Mouse (Mus musculus): ENCODE measurements around the gene LTO1. TPM values are rescaled to one million over a fixed set of nuclear protein-coding genes. Genes with fewer than 3 reads are reported as not detected.

LTO1 gene
- polyA plus RNA-seq, 1 experiment from 2014 or later, result 26.1 TPM

DNA sequence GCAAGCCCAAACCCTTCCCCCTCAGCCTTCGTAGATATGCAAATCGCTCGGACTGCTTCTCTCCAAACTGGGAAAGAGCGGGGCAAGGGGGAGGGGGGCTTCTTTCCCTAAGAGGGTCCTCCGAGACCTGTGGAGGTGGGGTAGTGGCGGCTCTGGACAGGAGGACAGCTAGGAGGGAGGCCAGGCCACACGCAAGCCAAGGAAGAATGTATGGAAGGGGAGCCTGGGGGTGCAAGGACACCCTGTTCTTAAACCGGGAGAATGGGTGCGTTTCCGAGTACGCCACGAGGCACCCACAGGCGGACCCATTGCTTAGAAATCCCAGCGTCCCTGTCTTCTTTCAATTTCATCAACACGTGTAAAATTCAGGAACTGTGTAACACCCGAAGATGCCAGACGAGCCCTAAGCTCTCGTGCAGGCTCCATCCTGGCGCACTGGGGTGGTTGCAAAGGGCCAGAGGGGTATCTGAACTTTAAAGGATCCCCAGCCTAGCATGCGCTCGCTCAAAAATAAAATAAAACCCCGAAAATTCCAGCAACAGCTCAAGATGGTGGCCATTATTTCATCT is 25.2 kb downstream of the LTO1 start:
- H3K36me3 ChIP-seq, result peaks cover 22% of the 10 kb centered on the region
- H3K9ac ChIP-seq (replicated peaks), result peak overlapping the region; percentile 89
- peak overlapping the region; percentile 91 for H3K4me2 ChIP-seq
- no peaks in the 10 kb centered on the region for H3K9me3 ChIP-seq
- H3K27me3 ChIP-seq, result no peaks in the 10 kb centered on the region
- H3K4me3 ChIP-seq (replicated peaks), result peak overlapping the region; percentile 78
- peaks cover 47% of the 10 kb centered on the region for H3K4me1 ChIP-seq (replicated peaks)
- WGBS, result 1% methylated on average over 22 of the region's 22 CpGs
- H3K27ac ChIP-seq, result peak overlapping the region; percentile 97
- ATAC-seq (ENCODE audit: insufficient number of reproducible peaks, insufficient read depth, low FRiP score, low TSS enrichment, low read depth), result 0 out of 2 replicates have a peak, but pooled peaks have one; percentile 15

DNA sequence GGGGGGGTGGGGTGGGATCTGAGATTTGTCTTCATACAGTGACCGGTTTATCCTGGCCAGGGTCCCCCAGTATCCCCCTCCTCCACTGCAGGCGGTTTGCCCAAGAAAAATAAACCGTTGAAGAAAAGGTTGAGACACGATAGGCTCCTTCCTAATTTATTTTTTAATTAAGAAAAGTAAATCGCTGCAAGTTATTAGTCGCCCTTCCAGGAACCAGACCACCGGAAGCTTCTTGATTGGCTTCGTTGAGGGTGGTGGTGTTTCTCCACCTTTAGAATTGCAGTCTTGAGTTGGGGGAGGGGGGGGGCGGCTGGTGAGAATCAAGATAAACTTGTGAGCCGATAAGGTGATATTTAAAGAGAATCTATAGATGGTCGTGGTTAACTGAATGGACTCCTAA is 25.7 kb downstream of the LTO1 start:
- Histone ChIP-seq H3K27ac (peak overlapping the region; percentile 97), H3K9ac (replicated peaks) (peak overlapping the region; percentile 89), H3K36me3 (peaks cover 17% of the 10 kb centered on the region), H3K27me3 (no peaks in the 10 kb centered on the region), H3K4me3 (replicated peaks) (peak overlapping the region; percentile 78), H3K9me3 (no peaks in the 10 kb centered on the region), H3K4me1 (replicated peaks) (peaks cover 45% of the 10 kb centered on the region), H3K4me2 (peak overlapping the region; percentile 91)
- ATAC-seq (ENCODE audit: insufficient number of reproducible peaks, insufficient read depth, low FRiP score, low TSS enrichment, low read depth), result no peak
- under 1% methylated on average over 11 of the region's 11 CpGs for WGBS

DNA sequence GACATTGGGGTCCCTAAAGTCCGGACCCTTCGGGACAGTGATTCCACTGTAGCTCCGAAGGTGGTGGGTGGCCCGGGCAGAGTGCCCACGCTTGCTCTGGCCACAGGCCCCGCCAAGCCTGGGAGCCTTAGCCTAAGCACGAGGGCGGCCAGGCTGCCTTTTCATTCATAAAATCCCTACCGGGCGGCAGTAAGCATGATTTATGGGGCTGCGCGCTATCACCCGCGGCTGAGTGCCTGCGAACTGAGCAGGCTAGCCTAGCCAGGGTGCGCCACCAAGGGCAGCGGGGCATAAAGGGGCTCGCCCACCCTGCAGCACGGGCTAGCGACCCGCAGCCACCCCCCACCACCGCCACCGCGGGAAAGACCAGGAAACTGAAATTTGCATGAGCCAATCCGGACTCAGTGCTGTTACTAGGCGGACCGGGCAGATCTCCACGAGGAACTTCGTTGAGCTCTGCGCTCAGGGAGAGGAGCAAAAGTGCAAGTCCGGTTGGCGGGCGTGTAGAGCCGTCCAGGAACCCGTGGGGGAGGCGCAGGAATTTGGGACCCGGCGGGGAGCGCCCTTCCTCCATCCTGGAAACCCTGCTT is 26.4 kb downstream of the LTO1 start:
- WGBS, result 0% methylated on average over 39 of the region's 39 CpGs
- H3K4me1 ChIP-seq (replicated peaks), result peaks cover 40% of the 10 kb centered on the region

DNA sequence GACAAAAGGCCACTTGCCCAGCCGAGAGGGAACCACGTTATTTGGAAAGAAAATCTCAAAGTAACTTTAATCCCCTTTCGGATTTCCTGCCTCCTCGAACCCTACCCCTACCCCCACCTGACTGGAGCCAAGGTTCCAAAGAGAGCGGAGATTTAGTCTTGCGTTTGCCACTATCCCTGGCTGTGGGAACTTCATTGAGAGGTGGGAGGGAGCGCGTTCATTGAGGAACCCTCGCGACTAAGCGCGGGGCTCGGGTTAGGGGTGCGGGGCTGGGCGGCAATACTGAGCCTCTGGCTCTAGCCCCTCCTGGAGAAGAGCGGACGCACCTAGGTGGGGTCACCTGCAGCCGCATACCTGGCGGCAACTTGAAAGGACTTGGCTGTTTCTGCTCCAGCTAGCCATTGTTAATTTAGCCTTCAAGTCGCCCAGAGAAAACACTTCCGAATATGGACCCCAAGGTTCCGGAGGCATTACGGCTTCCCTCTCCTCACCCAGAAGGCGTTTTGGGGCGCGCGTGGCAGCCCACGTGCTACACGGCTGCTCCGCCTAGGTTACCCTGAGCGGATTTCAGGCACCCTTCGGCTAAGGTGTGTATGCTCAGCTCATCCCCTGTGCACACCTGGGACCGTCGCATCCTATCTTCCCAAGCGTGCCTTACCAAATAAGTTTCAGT is 27.3 kb downstream of the LTO1 start:
- Histone ChIP-seq H3K36me3 (peaks cover under 1% of the 10 kb centered on the region), H3K27me3 (no peaks in the 10 kb centered on the region), H3K27ac (peak overlapping the region; percentile 97), H3K4me2 (peak overlapping the region; percentile 91), H3K9me3 (no peaks in the 10 kb centered on the region), H3K4me1 (replicated peaks) (peaks cover 32% of the 10 kb centered on the region), H3K4me3 (replicated peaks) (peak overlapping the region; percentile 78), H3K9ac (replicated peaks) (peak overlapping the region; percentile 57; the same call in 1 of the 2 replicates)
- ATAC-seq (ENCODE audit: insufficient number of reproducible peaks, insufficient read depth, low FRiP score, low TSS enrichment, low read depth), result no peak; the same call in 1 of the 2 replicates
- WGBS, result under 1% methylated on average over 35 of the region's 35 CpGs

More for the DNA sequence above, 26.4 kb downstream of the LTO1 start:
- Histone ChIP-seq H3K9ac (replicated peaks) (peak overlapping the region; percentile 89), H3K4me2 (peak overlapping the region; percentile 91), H3K36me3 (peaks cover 10% of the 10 kb centered on the region), H3K27ac (peak overlapping the region; percentile 97), H3K27me3 (no peaks in the 10 kb centered on the region), H3K4me3 (replicated peaks) (peak overlapping the region; percentile 78), H3K9me3 (no peaks in the 10 kb centered on the region)
- peak; percentile 82 for ATAC-seq (ENCODE audit: insufficient number of reproducible peaks, insufficient read depth, low FRiP score, low TSS enrichment, low read depth)

DNA sequence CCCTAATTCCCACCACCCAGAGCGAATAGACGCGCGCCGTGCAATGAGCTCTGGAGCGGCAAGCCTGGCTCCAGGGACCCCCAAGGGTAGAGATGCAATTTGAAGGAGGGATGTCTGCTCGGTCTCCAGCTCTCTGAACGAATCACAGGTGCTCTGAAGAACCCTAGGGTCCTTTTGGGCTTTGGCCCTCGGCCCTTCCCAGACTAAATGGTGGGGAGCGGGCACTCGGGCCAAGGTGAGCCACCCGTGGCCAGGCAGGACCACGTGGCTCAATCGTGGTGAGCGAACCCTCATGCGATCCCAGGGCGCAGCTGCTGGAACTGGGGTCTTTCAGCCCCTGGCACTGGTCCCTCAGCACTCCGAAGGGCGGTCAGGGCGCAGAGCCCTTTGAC is 27.8 kb downstream of the LTO1 start:
- ATAC-seq (ENCODE audit: insufficient number of reproducible peaks, insufficient read depth, low FRiP score, low TSS enrichment, low read depth), result no peak
- H3K27ac ChIP-seq, result peak overlapping the region; percentile 97
- under 1% methylated on average over 20 of the region's 20 CpGs for WGBS
- H3K36me3 ChIP-seq, result no peaks in the 10 kb centered on the region
- no peaks in the 10 kb centered on the region for H3K9me3 ChIP-seq
- no peaks in the 10 kb centered on the region for H3K27me3 ChIP-seq
- H3K9ac ChIP-seq (replicated peaks), result peak overlapping the region; percentile 57
- peak overlapping the region; percentile 91 for H3K4me2 ChIP-seq
- peak overlapping the region; percentile 78 for H3K4me3 ChIP-seq (replicated peaks)
- H3K4me1 ChIP-seq (replicated peaks), result peaks cover 30% of the 10 kb centered on the region

DNA sequence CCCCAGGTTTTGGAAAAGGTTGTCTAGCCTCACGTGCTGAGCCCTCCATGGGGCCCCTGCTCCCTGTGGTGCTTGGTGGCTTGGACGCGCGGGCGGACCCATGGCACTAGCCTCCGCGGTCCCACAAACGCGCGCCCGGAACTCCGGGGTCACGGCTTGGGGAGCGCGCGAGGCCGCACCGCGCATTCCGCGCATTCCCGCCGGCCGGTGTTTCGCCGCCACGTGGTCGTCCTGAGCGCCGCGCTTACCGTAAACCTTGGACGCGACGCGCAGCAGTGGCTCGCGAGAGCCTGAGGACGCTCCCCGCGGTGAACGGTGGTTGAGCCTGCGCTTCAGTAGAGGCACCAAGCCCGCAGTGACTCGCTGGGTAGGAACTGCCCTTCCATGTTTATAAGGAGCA is 28.4 kb downstream of the LTO1 start:
- no peaks in the 10 kb centered on the region for H3K9me3 ChIP-seq
- no peaks in the 10 kb centered on the region; the same call in 1 of the 2 replicates for H3K27me3 ChIP-seq
- H3K4me1 ChIP-seq (replicated peaks), result peaks cover 30% of the 10 kb centered on the region
- WGBS, result under 1% methylated on average over 45 of the region's 45 CpGs
- peak overlapping the region; percentile 91 for H3K4me2 ChIP-seq
- H3K9ac ChIP-seq (replicated peaks), result peak overlapping the region; percentile 57
- H3K27ac ChIP-seq, result peak overlapping the region; percentile 97
- no peak for ATAC-seq (ENCODE audit: insufficient number of reproducible peaks, insufficient read depth, low FRiP score, low TSS enrichment, low read depth)
- peak overlapping the region; percentile 78 for H3K4me3 ChIP-seq (replicated peaks)
- no peaks in the 10 kb centered on the region for H3K36me3 ChIP-seq

DNA sequence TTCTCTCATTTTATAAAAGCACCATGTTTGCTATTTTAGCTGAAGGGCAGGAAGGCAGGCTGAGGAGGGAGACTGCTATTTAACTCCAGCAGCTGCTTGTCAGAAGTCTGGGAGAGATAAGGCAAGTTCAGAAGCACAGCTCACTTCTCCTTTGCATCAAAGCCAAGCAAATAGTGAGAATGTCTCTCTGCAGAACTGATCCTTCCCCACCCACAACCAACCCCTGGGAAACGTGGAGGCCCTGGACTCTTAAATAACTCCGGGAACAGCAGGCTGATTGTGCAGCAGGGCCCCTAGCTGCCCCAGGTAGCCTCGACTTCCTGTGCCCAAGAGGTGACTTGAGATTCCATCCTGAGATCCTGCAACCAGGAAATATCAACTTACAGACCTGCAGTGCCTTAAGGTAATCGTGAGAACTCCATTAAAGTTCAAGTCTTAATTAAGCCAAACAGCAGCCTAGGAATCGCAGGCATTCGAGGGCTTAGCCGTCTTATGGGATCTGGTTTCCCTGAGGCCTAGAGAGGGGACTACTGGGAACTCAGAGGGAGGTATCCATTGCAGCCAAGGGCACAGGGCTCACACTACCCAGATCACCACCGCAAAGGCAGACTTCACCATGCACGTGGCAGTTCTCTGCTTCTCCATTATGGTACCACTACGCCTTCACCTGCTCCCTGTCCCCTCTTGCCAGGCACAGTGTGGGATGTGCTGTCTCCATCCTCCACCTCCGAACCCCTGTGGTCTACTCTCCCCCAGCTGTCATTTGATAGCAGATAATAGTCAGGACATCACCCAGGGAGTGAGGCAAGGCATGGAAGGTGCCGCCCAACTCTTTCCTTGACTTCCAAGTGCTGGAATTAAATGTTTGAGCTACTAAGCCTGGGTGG is 43.9 kb downstream of the LTO1 start:
- Histone ChIP-seq H3K4me3 (replicated peaks) (no peak overlapping the region), H3K27ac (peak overlapping the region; percentile 78), H3K36me3 (no peaks in the 10 kb centered on the region), H3K9ac (replicated peaks) (no peak overlapping the region), H3K4me2 (no peak overlapping the region), H3K9me3 (no peaks in the 10 kb centered on the region), H3K27me3 (no peaks in the 10 kb centered on the region), H3K4me1 (replicated peaks) (peaks cover 19% of the 10 kb centered on the region)
- WGBS, result 30% methylated on average over 12 of the region's 12 CpGs
- ATAC-seq (ENCODE audit: insufficient number of reproducible peaks, insufficient read depth, low FRiP score, low TSS enrichment, low read depth), result no peak

DNA sequence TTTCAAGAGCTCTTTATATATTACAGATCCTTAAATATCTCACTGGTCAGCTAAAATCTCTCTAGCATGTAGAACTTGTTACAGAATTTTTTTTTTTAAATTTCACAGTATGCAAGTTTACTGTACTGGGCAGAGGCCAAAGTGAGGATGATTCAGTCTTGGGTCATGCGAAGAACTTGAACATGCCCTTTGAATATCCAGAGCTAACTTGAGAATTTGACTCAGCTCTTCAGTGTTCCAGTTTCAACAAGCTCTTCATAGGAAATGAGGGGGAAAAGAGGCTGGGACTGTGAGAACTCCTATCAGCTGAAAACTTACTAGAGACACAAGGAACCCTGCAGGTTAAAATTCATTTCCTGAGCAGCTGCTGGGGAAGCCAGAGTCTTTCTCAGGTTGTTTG is 49.0 kb downstream of the LTO1 start:
- no peak for ATAC-seq (ENCODE audit: insufficient number of reproducible peaks, insufficient read depth, low FRiP score, low TSS enrichment, low read depth)
- H3K4me1 ChIP-seq (replicated peaks), result peaks cover 5% of the 10 kb centered on the region

DNA sequence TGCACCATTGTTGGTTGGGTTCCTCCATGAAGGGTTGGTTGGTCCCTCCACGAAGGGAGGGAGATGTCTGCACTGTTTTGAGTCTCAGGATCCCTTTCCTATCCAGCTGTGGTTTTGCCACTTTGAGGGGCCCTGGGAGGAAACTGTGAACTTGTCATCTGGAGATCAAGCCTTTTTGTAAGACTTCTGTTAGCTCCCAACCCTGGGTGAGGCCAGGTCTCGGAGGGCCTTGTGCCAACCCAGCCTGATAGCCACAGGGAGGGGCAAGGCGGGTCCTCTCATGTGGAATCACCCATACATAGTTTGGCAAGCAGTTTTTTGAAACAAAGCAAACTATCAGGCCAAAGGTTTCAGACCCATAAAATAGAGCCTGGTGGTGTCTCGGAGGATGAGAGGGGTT is 49.4 kb downstream of the LTO1 start:
- ATAC-seq (ENCODE audit: insufficient number of reproducible peaks, insufficient read depth, low FRiP score, low TSS enrichment, low read depth), result no peak
- Histone ChIP-seq H3K36me3 (no peaks in the 10 kb centered on the region), H3K27ac (no peak overlapping the region), H3K27me3 (no peaks in the 10 kb centered on the region), H3K4me3 (replicated peaks) (no peak overlapping the region), H3K9me3 (no peaks in the 10 kb centered on the region), H3K9ac (replicated peaks) (no peak overlapping the region), H3K4me1 (replicated peaks) (peaks cover 1% of the 10 kb centered on the region; the same call in 1 of the 2 replicates), H3K4me2 (no peak overlapping the region)
- 83% methylated on average over 4 of the region's 4 CpGs for WGBS

More for the DNA sequence above, 49.0 kb downstream of the LTO1 start:
- no peak overlapping the region for H3K4me2 ChIP-seq
- no peak overlapping the region for H3K4me3 ChIP-seq (replicated peaks)
- no peaks in the 10 kb centered on the region for H3K36me3 ChIP-seq
- WGBS, result 93% methylated on average over 1 of the region's 1 CpGs
- no peak overlapping the region for H3K9ac ChIP-seq (replicated peaks)
- no peak overlapping the region for H3K27ac ChIP-seq
- H3K27me3 ChIP-seq, result no peaks in the 10 kb centered on the region
- no peaks in the 10 kb centered on the region for H3K9me3 ChIP-seq

DNA sequence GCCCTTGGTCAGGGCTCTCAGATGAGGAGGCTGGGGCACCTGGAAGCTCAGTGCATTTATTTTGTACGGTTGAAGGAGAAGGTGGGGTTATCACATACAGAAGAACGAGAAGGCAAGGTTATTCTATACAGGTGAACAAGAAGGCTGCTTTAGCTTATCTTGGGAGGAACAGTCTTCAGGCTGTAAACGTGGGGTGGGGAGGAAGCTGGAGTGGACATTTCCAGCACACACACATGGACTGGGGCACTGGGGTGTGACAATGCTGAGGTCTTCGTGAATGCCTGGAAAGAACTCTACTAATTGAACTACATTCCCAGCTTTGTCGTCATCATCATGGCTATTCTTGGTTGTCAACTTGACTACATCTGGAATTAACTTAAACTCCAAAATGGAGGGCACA is 51.0 kb downstream of the LTO1 start:
- Histone ChIP-seq H3K4me1 (replicated peaks) (no peaks in the 10 kb centered on the region), H3K27ac (no peak overlapping the region), H3K27me3 (no peaks in the 10 kb centered on the region), H3K9me3 (no peaks in the 10 kb centered on the region), H3K9ac (replicated peaks) (no peak overlapping the region), H3K4me2 (no peak overlapping the region), H3K4me3 (replicated peaks) (no peak overlapping the region), H3K36me3 (no peaks in the 10 kb centered on the region)
- 78% methylated on average over 5 of the region's 5 CpGs for WGBS
- no peak for ATAC-seq (ENCODE audit: insufficient number of reproducible peaks, insufficient read depth, low FRiP score, low TSS enrichment, low read depth)
